Mouse (Mus musculus): ENCODE results near the gene Acad8. TPM values are rescaled to one million over a fixed set of nuclear protein-coding genes. Genes with fewer than 3 reads are reported as not detected.

Gene Acad8
- total and polyA plus RNA-seq, 3 experiments, result 13.7 to 24.7 (median 21.7) TPM

GRCm38 (mm10) chr9:26978776-26979175 is 20.6 kb downstream of the Acad8 start:
- Histone ChIP-seq H3K4me3 (replicated peaks in 1 of 3; ENCODE audit: low read depth in 2 of 3, low read length in 2 of 3, poor library complexity in 1 of 3) (no peak overlapping the region), H3K27ac (ENCODE audit: insufficient read depth, low read depth) (no peak overlapping the region), H3K9me3 (replicated peaks; ENCODE audit: low read length) (no peaks in the 10 kb centered on the region), H3K4me2 (ENCODE audit: insufficient read depth, low read depth, poor library complexity, severe bottlenecking) (no peak overlapping the region), H3K4me1 (ENCODE audit: control insufficient read depth in 1 of 2, insufficient read depth in 2 of 2) (peaks cover 0 to 5% of the 10 kb centered on the region in 2 experiments; a peak in 1 of 4 replicates), H3K36me3 (replicated peaks in 1 of 2; ENCODE audit: control insufficient read depth in 1 of 2, insufficient read depth in 1 of 2, low read length in 1 of 2) (peaks cover 52 to 63% of the 10 kb centered on the region in 2 experiments), H3K9ac (ENCODE audit: insufficient read depth, low read depth) (no peak overlapping the region), H3K79me2 (replicated peaks; ENCODE audit: control insufficient read depth, extremely low read depth, insufficient read depth, poor library complexity, severe bottlenecking) (no peaks in the 10 kb centered on the region), H3K27me3 (replicated peaks) (no peaks in the 10 kb centered on the region)
- dilution Hi-C loops (cut with MboI; ENCODE audit: extremely low pct_ligation_motif_present, extremely low pct_unique_long_range_greater_than_20kb, low sequenced_read_pairs), result no loop called here
- in situ Hi-C loops (cut with MboI; ENCODE audit: low pct_ligation_motif_present, low pct_unique_long_range_greater_than_20kb, low sequenced_read_pairs), result no loop called here
- TF ChIP-seq SMC3 (IDR thresholded peaks at IDR 0.05; ENCODE audit: low read depth, low read length) (no peak), POLR2AphosphoS2 (IDR thresholded peaks at IDR 0.05; ENCODE audit: low read depth, low read length) (no peak), TBP (conservative IDR thresholded peaks at IDR 0.05; ENCODE audit: low read depth, low read length) (no peak), SIN3A (IDR thresholded peaks at IDR 0.05; ENCODE audit: low read length) (no peak), MXI1 (IDR thresholded peaks at IDR 0.05; ENCODE audit: low read depth, low read length) (no peak), MAFK (IDR thresholded peaks at IDR 0.05; ENCODE audit: insufficient replicate concordance, low read length) (no peak), MYC (IDR thresholded peaks at IDR 0.05; ENCODE audit: low read depth, low read length) (no peak), JUND (conservative IDR thresholded peaks at IDR 0.05; ENCODE audit: low read depth, low read length) (no peak), CHD2 (IDR thresholded peaks at IDR 0.05; ENCODE audit: low read length) (no peak), EP300 (IDR thresholded peaks at IDR 0.05; ENCODE audit: low read length) (no peak), ETS1 (conservative IDR thresholded peaks at IDR 0.05; ENCODE audit: low read depth, low read length) (no peak), USF2 (conservative IDR thresholded peaks at IDR 0.05; ENCODE audit: low read depth, low read length) (no peak), USF1 (IDR thresholded peaks at IDR 0.05; ENCODE audit: low read depth, low read length) (no peak), RCOR1 (conservative IDR thresholded peaks at IDR 0.05; ENCODE audit: low read depth, low read length) (no peak), JUN (IDR thresholded peaks at IDR 0.05; ENCODE audit: insufficient read depth, low read depth, low read length) (no peak), ZC3H11A (IDR thresholded peaks at IDR 0.05; ENCODE audit: low read depth, low read length) (no peak), CTCF (conservative IDR thresholded peaks at IDR 0.05 in 1 of 2, IDR thresholded peaks at IDR 0.05 in 1 of 2; ENCODE audit: low read depth in 2 of 2, low read length in 2 of 2) (no peak), ZKSCAN1 (IDR thresholded peaks at IDR 0.05; ENCODE audit: borderline replicate concordance, low read depth, low read length) (no peak), KAT2A (IDR thresholded peaks at IDR 0.05; ENCODE audit: insufficient replicate concordance, low read length) (no peak), TCF12 (IDR thresholded peaks at IDR 0.05; ENCODE audit: low read depth, low read length) (no peak)
- DNase-seq (ENCODE audit: extremely low read depth), result no peak

- Histone ChIP-seq H3K9ac (ENCODE audit: insufficient read depth, low read depth) (no peak overlapping the region), H3K36me3 (replicated peaks in 1 of 2; ENCODE audit: control insufficient read depth in 1 of 2, insufficient read depth in 1 of 2, low read length in 1 of 2) (peaks cover 51 to 61% of the 10 kb centered on the region in 2 experiments), H3K27me3 (replicated peaks) (no peaks in the 10 kb centered on the region), H3K4me1 (ENCODE audit: control insufficient read depth in 1 of 2, insufficient read depth in 2 of 2) (peaks cover 0 to 5% of the 10 kb centered on the region in 2 experiments; a peak in 1 of 4 replicates), H3K4me2 (ENCODE audit: insufficient read depth, low read depth, poor library complexity, severe bottlenecking) (no peak overlapping the region), H3K27ac (ENCODE audit: insufficient read depth, low read depth) (no peak overlapping the region), H3K79me2 (replicated peaks; ENCODE audit: control insufficient read depth, extremely low read depth, insufficient read depth, poor library complexity, severe bottlenecking) (no peaks in the 10 kb centered on the region), H3K9me3 (replicated peaks; ENCODE audit: low read length) (no peaks in the 10 kb centered on the region), H3K4me3 (replicated peaks in 1 of 3; ENCODE audit: low read depth in 2 of 3, low read length in 2 of 3, poor library complexity in 1 of 3) (no peak overlapping the region)
- DNase-seq (ENCODE audit: extremely low read depth), result no peak
- in situ Hi-C loops (cut with MboI; ENCODE audit: low pct_ligation_motif_present, low pct_unique_long_range_greater_than_20kb, low sequenced_read_pairs) (no loop called here), dilution Hi-C loops (cut with MboI; ENCODE audit: extremely low pct_ligation_motif_present, extremely low pct_unique_long_range_greater_than_20kb, low sequenced_read_pairs) (no loop called here)
- TF ChIP-seq NELFE (IDR thresholded peaks at IDR 0.05; ENCODE audit: low read depth, low read length) (no peak), MAZ (IDR thresholded peaks at IDR 0.05; ENCODE audit: low read depth, low read length) (no peak), TBP (conservative IDR thresholded peaks at IDR 0.05; ENCODE audit: low read depth, low read length) (no peak), MEF2A (IDR thresholded peaks at IDR 0.05; ENCODE audit: borderline replicate concordance, low read depth, low read length) (no peak), USF1 (IDR thresholded peaks at IDR 0.05; ENCODE audit: low read depth, low read length) (no peak), JUND (conservative IDR thresholded peaks at IDR 0.05; ENCODE audit: low read depth, low read length) (no peak), ZMIZ1 (IDR thresholded peaks at IDR 0.05; ENCODE audit: low read depth, low read length) (no peak), UBTF (IDR thresholded peaks at IDR 0.05; ENCODE audit: low read depth, low read length) (no peak), RCOR1 (conservative IDR thresholded peaks at IDR 0.05; ENCODE audit: low read depth, low read length) (no peak)
Observed at GRCm38 (mm10) chr9:26977754-26978153, 21.6 kb downstream of the Acad8 start.
